Mouse (Mus musculus) macrophage (primary cell): Measurements from ENCODE around the gene Agpat3. TPM values are rescaled to one million over a fixed set of nuclear protein-coding genes. Genes with fewer than 3 reads are reported as not detected.

Experiments
- H3K27ac ChIP-seq: fragments of 350-480 bp; formaldehyde crosslinking; 2 replicates; pipeline ENCODE4 v1.9.0; 2021
- H3K36me3 ChIP-seq: fragments of 350-480 bp; formaldehyde crosslinking; 2 replicates; pipeline ENCODE4 v1.9.0; 2021; ENCODE audit errors: inconsistent target
- H3K4me3 ChIP-seq: fragments of 350-480 bp; formaldehyde crosslinking; 2 replicates; pipeline ENCODE4 v1.9.0; 2021; ENCODE audit errors: inconsistent target
- H3K79me2 ChIP-seq: fragments of 350-480 bp; formaldehyde crosslinking; 2 replicates; pipeline ENCODE4 v1.9.0; 2021; ENCODE audit errors: inconsistent target
- WGBS: methylation state at CpG from one replicate; pipeline ENCODE4 v1.1.7; 2026; ENCODE audit warnings: inconsistent platforms; ENCODE audit not compliant: missing documents; 5-methylcytosine and 5-hydroxymethylcytosine counted together
- polyA plus RNA-seq: library from polyadenylated mRNA; stranded (reverse); fragments of 250-400 nt; gene quantifications from 3 replicates; pipeline ENCODE4 v1.2.4, GENCODE M21; 2018; ENCODE audit warnings: inconsistent platforms
- total RNA-seq, 78 experiments: library from RNA; depleted of rRNA; stranded (reverse); fragments of 250-400 nt; gene quantifications; 1 replicate in 9 of 78; 2 replicates in 24 of 78; 3 replicates in 43 of 78; 4 replicates in 2 of 78; pipeline ENCODE4 v1.2.4; 2018; ENCODE audit warnings: inconsistent platforms in 56 of 78

Gene Agpat3
- total RNA-seq (2018; cell fraction: chromatin; rRNA removed), result 100 to 1,000 TPM in 2 of 26 experiments, 10 to 100 TPM in 24; 13.8 to 114 (median 66.4) TPM
- total RNA-seq (2018; cell fraction: cytosol; rRNA removed), result 100 to 1,000 TPM in 2 of 26 experiments, 10 to 100 TPM in 24; 41.1 to 103 (median 63.1) TPM
- 100 to 1,000 TPM in 1 of 26 experiments, 10 to 100 TPM in 25; 21.5 to 104 (median 52.8) TPM for total RNA-seq (2018; cell fraction: nucleus; rRNA removed)
- 38.9 to 84.2 TPM (median 49.8 TPM) in 3 replicates for polyA plus RNA-seq

DNA sequence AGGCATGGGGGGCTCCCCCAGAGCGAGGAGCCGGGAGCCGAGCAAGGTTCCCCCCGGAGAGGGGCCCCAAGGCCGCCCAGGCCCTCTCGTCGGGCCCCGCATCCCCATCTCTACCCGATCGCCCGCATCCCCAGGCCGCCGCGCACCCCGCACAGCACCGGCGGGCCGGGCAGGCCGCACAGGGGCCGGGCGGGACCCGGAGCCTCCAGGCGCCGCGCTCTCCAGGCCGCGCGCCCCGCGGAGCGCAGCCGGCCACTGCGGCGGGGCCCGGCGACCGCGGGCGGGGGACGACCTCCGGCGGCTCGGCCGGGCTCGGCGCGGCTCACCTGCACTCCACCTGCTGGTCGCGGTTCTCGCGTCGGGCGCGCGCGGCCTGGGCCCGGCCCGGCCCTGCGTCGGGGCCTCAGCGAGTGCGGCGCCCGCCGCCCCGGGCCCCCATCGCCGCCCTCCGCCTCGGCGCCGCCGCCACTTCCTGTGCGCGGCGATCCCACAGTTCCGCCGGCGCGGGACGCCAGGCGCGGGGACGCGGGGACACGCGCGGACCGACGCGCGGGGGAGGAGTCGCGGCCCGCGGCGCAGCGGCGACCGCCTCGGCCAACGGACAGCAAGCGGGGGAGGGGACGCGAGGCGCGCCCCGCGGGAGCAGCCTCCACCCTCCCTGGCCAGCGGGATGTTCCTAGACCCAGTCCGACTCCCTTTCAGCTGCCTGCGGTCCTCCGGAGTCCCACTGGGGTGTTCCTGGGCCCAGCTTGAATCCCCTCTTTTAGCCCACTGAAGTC lies at the start of gene Agpat3:
Gene Agpat3, minus strand, starts transcription at position 603 of the 779 bp plus-strand sequence.
- Histone ChIP-seq H3K27ac (no peak within 1 kb of the TSS), H3K4me3 (peak within 1 kb of the TSS; percentile 36), H3K79me2 (no peaks in the 10 kb centered on the region), H3K36me3 (no peaks in the 10 kb centered on the region)
- WGBS, result 1% methylated on average over 97 of the region's 113 CpGs

- 100% methylated on average over 2 of the region's 2 CpGs for WGBS
- Histone ChIP-seq H3K79me2 (no peaks in the 10 kb centered on the region), H3K4me3 (no peak overlapping the region), H3K27ac (no peak overlapping the region), H3K36me3 (peaks cover 58% of the 10 kb centered on the region)
Observed at GRCm38 (mm10) chr10:78401127-78401526, 48.8 kb upstream of the Agpat3 start.

GRCm38 (mm10) chr10:78399090-78399657 lies 46.9 kb upstream of the Agpat3 start:
- H3K36me3 ChIP-seq, result peaks cover 41% of the 10 kb centered on the region
- H3K27ac ChIP-seq, result no peak overlapping the region
- no peak overlapping the region for H3K4me3 ChIP-seq
- 88% methylated on average over 15 of the region's 17 CpGs for WGBS
- H3K79me2 ChIP-seq, result no peaks in the 10 kb centered on the region

GRCm38 (mm10) chr10:78396625-78396885 lies 44.3 kb upstream of the Agpat3 start:
- Histone ChIP-seq H3K79me2 (no peaks in the 10 kb centered on the region), H3K36me3 (peaks cover 15% of the 10 kb centered on the region), H3K4me3 (no peak overlapping the region), H3K27ac (no peak overlapping the region)
- 58% methylated on average over 4 of the region's 4 CpGs for WGBS

- Histone ChIP-seq H3K79me2 (no peaks in the 10 kb centered on the region), H3K4me3 (no peak overlapping the region), H3K36me3 (peaks cover 9% of the 10 kb centered on the region), H3K27ac (no peak overlapping the region)
- WGBS, result 9% methylated on average over 16 of the region's 17 CpGs
Observed at GRCm38 (mm10) chr10:78395819-78396624, 43.7 kb upstream of the Agpat3 start.

DNA sequence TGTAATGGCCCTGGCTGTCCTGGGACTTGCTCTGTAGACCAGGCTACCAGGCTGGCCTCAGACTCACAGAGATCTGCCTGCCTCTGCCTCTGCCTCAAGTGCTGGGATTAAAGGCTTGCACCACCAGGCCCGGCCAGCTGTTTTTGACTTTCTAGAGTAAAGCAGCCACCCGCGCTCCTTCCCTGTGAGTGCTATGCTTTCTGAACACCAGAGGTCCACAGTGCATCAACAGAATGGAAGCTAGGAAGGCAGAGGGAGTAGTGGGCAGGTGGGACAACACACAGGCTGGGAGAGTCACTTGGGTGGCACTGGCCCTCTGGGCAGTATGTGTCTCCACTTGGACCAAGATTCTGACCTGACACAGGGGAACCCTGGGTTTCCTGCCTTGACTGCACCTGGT lies 43.1 kb upstream of the Agpat3 start:
- no peak overlapping the region for H3K27ac ChIP-seq
- peaks cover 3% of the 10 kb centered on the region for H3K36me3 ChIP-seq
- H3K79me2 ChIP-seq, result no peaks in the 10 kb centered on the region
- no peak overlapping the region for H3K4me3 ChIP-seq
- WGBS, result 94% methylated on average over 3 of the region's 3 CpGs

DNA sequence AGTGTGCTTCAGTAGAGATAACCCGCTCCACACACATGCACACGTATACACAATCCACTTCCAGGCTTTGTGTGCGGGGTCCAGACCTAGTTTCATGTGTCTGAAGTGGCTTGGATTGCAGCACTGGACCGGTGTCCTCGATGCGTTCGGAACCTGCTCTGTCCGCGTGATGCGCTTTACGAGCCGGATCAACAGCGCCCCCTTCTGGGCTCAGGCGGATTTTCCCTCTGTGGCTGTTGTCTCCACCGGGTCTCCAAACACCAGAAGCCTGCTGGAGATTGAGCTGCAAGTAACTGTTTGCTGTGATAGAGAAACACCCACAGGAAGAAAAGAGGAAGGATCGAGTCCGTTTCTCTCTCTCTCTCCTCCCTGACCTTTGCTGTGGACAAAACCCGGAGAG lies 39.8 kb upstream of the Agpat3 start:
- 6% methylated on average over 18 of the region's 18 CpGs for WGBS
- H3K79me2 ChIP-seq, result no peaks in the 10 kb centered on the region
- no peaks in the 10 kb centered on the region for H3K36me3 ChIP-seq
- no peak overlapping the region for H3K4me3 ChIP-seq
- 0 out of 2 replicates have a peak overlapping the region, but pooled peaks have one; percentile 8 for H3K27ac ChIP-seq

DNA sequence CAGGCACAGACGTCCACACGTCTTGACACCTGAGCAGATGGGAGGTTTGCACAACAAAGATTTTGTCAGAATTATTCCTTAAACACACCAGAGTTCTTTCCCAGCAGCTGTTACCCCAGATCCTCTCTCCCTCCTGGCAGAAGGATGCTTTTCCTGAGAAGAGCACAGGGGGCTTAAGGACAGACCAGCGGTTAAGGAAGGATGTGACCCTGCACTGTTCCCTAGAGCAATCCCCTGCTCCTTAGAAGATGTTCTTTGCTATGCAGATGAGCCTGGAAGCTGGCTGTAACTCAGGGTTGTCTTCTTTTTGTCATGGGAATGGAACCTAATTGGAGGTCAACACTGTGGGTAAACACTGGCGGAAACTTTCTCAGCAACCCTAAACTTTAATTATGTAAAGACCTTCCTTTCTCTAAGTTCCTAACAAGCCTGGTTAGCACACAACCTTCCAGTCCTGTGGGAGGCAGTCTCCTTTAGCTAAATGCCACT lies 38.7 kb upstream of the Agpat3 start:
- Histone ChIP-seq H3K27ac (no peak overlapping the region), H3K79me2 (no peaks in the 10 kb centered on the region), H3K36me3 (no peaks in the 10 kb centered on the region), H3K4me3 (no peak overlapping the region)
- 81% methylated on average over 4 of the region's 4 CpGs for WGBS

DNA sequence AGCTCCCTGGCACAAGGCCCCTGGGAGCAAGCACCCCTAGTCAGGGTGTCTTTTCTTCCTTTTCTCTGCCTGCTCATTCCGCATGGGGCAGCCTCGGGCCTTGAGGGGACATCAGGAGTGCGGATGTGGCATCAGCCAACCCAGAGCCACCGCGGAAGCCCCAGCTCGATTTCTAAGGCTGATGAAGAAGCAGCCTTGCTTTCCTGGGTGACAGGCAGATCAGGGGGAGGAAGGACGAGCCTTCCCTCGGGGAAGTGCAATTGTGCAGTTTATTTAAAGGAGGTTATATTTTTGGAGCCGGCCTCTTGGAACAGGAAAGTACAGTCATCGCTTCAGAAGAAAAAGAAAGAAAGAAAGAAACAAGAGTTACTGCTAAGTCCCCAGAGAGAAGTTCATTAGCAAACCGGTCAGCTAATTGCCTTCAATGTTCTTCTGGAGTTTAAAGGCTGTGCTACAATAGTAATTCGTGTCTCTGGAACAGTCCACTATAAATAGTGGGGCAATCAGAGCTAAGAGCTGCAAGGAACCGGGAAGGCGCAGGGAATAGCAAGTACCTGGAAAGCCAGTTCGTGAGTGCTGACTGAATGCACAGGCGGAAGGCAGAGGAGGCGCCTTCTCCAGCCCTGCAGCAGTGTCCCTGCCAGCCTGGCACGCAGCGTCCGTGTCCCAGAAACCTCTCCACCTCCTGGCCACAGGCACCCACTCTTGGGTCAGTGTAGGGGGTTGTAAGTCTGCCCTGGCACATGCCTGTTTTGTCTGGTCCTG lies 36.1 kb upstream of the Agpat3 start:
- WGBS, result 67% methylated on average over 17 of the region's 20 CpGs

GRCm38 (mm10) chr10:78385520-78385919 lies 33.2 kb upstream of the Agpat3 start:
- H3K36me3 ChIP-seq, result no peaks in the 10 kb centered on the region
- H3K4me3 ChIP-seq, result no peak overlapping the region
- WGBS, result 85% methylated on average over 5 of the region's 5 CpGs
- H3K79me2 ChIP-seq, result no peaks in the 10 kb centered on the region
- no peak overlapping the region for H3K27ac ChIP-seq

More for the DNA sequence above, 36.1 kb upstream of the Agpat3 start:
- H3K36me3 ChIP-seq, result no peaks in the 10 kb centered on the region
- H3K79me2 ChIP-seq, result no peaks in the 10 kb centered on the region
- no peak overlapping the region for H3K27ac ChIP-seq
- H3K4me3 ChIP-seq, result no peak overlapping the region

DNA sequence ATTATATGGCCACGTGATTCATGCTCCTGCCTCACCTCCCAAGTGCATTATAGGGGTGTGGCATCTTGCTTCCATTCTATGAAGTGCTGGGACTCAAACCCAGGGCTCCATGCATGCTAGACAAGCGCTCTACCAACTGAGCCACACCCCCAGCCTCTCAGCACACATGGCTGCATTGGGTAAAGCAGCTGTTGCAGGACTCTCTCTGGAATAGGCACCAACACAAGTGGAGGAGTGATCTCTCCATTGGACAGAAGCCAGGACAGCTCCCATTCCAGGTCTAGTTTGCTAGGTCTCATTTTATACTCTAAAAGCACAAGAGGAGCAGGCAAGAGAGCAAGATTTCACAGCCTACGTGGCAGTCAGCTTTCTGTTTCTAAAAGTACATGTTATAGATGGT lies 31.3 kb upstream of the Agpat3 start:
- 86% methylated on average over 3 of the region's 3 CpGs for WGBS
- H3K4me3 ChIP-seq, result no peak overlapping the region
- no peaks in the 10 kb centered on the region for H3K36me3 ChIP-seq
- H3K27ac ChIP-seq, result no peak overlapping the region
- no peaks in the 10 kb centered on the region for H3K79me2 ChIP-seq

GRCm38 (mm10) chr10:78378516-78378915 lies 26.2 kb upstream of the Agpat3 start:
- H3K27ac ChIP-seq, result no peak overlapping the region
- H3K79me2 ChIP-seq, result no peaks in the 10 kb centered on the region
- H3K36me3 ChIP-seq, result no peaks in the 10 kb centered on the region
- no peak overlapping the region for H3K4me3 ChIP-seq
- WGBS, result 97% methylated on average over 3 of the region's 7 CpGs

- Histone ChIP-seq H3K36me3 (no peaks in the 10 kb centered on the region), H3K4me3 (no peak overlapping the region), H3K27ac (no peak overlapping the region), H3K79me2 (no peaks in the 10 kb centered on the region)
- WGBS, result 9% methylated on average over 27 of the region's 27 CpGs
Observed at GRCm38 (mm10) chr10:78372681-78373668, 20.7 kb upstream of the Agpat3 start.
